Mouse (Mus musculus) megakaryocyte, embryonic 14.5 days (primary cell): Measurements from ENCODE around the gene Pdap1.

Experiments
- FLI1 ChIP-seq: IDR thresholded peaks from 2 replicates; pipeline ENCODE4 v1.6.1; 2012; ENCODE audit warnings: low read length, inconsistent platforms, mixed read lengths
- GATA1 ChIP-seq: IDR thresholded peaks from 3 replicates; pipeline ENCODE4 v1.6.1; 2012; ENCODE audit warnings: mixed read lengths, low read length, inconsistent platforms, borderline replicate concordance

GRCm38 (mm10) chr5:145081866-145082613, 58.0 kb downstream of the Pdap1 start:
- TF ChIP-seq GATA1 (no peak), FLI1 (no peak)
